In genomic region chr1:171607176-171607575, GRCm38 (mm10) we compare ENCODE assay signal across 9 mouse cellular contexts. TPM values are rescaled to one million over a fixed set of nuclear protein-coding genes. Genes with fewer than 3 reads are reported as not detected.
DNase-seq lines count a peak whose midpoint lies in the region; ATAC-seq lines count a peak whose summit lies in the region.
"Had no signal": no experiment of that assay in that cellular context is flagged by ENCODE, and none has a peak within 500 bp of the region (broad histone marks: within the 10 kb centered on the region; RNA-seq: fewer than 3 reads in every experiment).

Gene Ly9 (minus strand): TSS chr1:171607410.

- peak; percentile 45 for DNase-seq in MEL-GATA-1-ER (ENCODE audit: extremely low read depth, low read depth)
- DNase-seq in thymus, postnatal 0 days (ENCODE audit: low spot score): peak; percentile 90
- DNase-seq in cerebellum, postnatal 36 days: no peak
- no peak for DNase-seq in left cerebral cortex, adult 9 months (ENCODE audit: low spot score in 2 of 2)
- DNase-seq in cerebellum, adult 9-11 months: no peak

- ATAC-seq in hematopoietic stem cell, adult 5-6 weeks (replicated peaks in 1 of 2; ENCODE audit: insufficient read depth in 1 of 2, low FRiP score in 2 of 2, low TSS enrichment in 1 of 2, low read depth in 1 of 2, poor library complexity in 2 of 2, severe bottlenecking in 2 of 2): peak; percentile 58 to 83
- 0 out of 2 replicates have a peak, but pooled peaks have one; percentile 45 for ATAC-seq in megakaryocyte-erythroid progenitor cell, adult 5-6 weeks (replicated peaks; ENCODE audit: low FRiP score, low TSS enrichment, poor library complexity, severe bottlenecking)
- ATAC-seq: hindbrain, postnatal 0 days had no signal

RNA-seq across cellular contexts. Expression of gene Ly9, which starts in this region (rescaled TPM):
- total RNA-seq in hematopoietic stem cell, adult 5-6 weeks (2017): 35.9 and 41.0 TPM in 2 replicates
- total RNA-seq in megakaryocyte-erythroid progenitor cell, adult 5-6 weeks (2014; fragmentation: Nextera tagmentation): 2.1 and 4.1 TPM in 2 replicates
- 5.3 and 9.6 TPM in 2 replicates for total RNA-seq in megakaryocyte-erythroid progenitor cell, adult 5-6 weeks (2017)
- 22.4 and 22.7 TPM in 2 replicates for polyA plus RNA-seq in thymus, postnatal 0 days (2015; fragmentation: Nextera tagmentation; extraction: Ambion mirVana)
- total RNA-seq: layer of hippocampus, adult 2 months had no signal
- polyA plus RNA-seq: hindbrain, postnatal 0 days had no signal

Comparison
In these comparisons a context has a peak if more than half of its experiments do, and no peak if none do; other contexts are left out.
1. DNase-seq: peak in MEL-GATA-1-ER (single experiment) and thymus, postnatal 0 days (single experiment); none in cerebellum, postnatal 36 days (0 of 2), left cerebral cortex, adult 9 months (0 of 2) and cerebellum, adult 9-11 months (single experiment).